Mouse (Mus musculus) hindbrain, embryonic 15.5 days (tissue): ENCODE measurements at regions not wholly inside any gene's neighbourhood (a gene's known extent, or its start where the extent isn't known, plus 50 kb on each side); places are given as distances from the start of the nearest gene placed in this dataset.

Experiments used
- ATAC-seq: fragments of 200-750 bp; cut with Nextera tagmentation; 2 replicates; pipeline ENCODE4 v1.8.0; 2017; ENCODE audit warnings: low read depth, moderate number of reproducible peaks, moderate TSS enrichment; ENCODE audit not compliant: low FRiP score
- H3K27ac ChIP-seq: fragments of 300-500 bp; sonication (generic); replicated peaks from 2 replicates; pipeline ENCODE4 v1.5.1; 2015; ENCODE audit warnings: mild to moderate bottlenecking, inconsistent platforms
- H3K27me3 ChIP-seq: fragments of 300-500 bp; sonication (generic); 2 replicates; pipeline ENCODE4 v1.6.1; 2015; ENCODE audit warnings: control low read depth, inconsistent platforms
- H3K36me3 ChIP-seq: fragments of 300-500 bp; sonication (generic); 2 replicates; pipeline ENCODE4 v1.6.1; 2015; ENCODE audit warnings: control low read depth, inconsistent platforms
- H3K4me1 ChIP-seq: fragments of 300-500 bp; sonication (generic); replicated peaks from 2 replicates; pipeline ENCODE4 v1.6.1; 2015; ENCODE audit warnings: control low read depth, inconsistent platforms
- H3K4me2 ChIP-seq: fragments of 300-500 bp; sonication (generic); 2 replicates; pipeline ENCODE4 v1.6.1; 2015; ENCODE audit warnings: moderate library complexity, mild to moderate bottlenecking, inconsistent platforms
- H3K4me3 ChIP-seq: fragments of 300-500 bp; sonication (generic); 2 replicates; pipeline ENCODE4 v1.5.1; 2015; ENCODE audit warnings: mild to moderate bottlenecking, inconsistent platforms
- H3K9ac ChIP-seq: fragments of 300-500 bp; sonication (generic); 2 replicates; pipeline ENCODE4 v1.6.1; 2015; ENCODE audit warnings: inconsistent platforms
- H3K9me3 ChIP-seq: fragments of 300-500 bp; sonication (generic); 2 replicates; pipeline ENCODE4 v1.6.1; 2016; ENCODE audit warnings: control low read depth, inconsistent platforms
- WGBS: fragments of 180-500 bp; shearing (Covaris S2); methylation state at CpG from one replicate; pipeline ENCODE4 v1.1.7; 2015; 5-methylcytosine and 5-hydroxymethylcytosine counted together

- H3K4me3 ChIP-seq = no peak overlapping the region
- no peak overlapping the region for H3K9ac ChIP-seq
- no peak overlapping the region for H3K27ac ChIP-seq
- no peaks in the 10 kb centered on the region for H3K4me1 ChIP-seq
- H3K4me2 ChIP-seq = peak overlapping the region; percentile 21
- WGBS = 69% methylated on average over 8 of the region's 9 CpGs
- no peaks in the 10 kb centered on the region for H3K9me3 ChIP-seq
- H3K36me3 ChIP-seq = no peaks in the 10 kb centered on the region
- no peaks in the 10 kb centered on the region for H3K27me3 ChIP-seq
- no peak for ATAC-seq
Measured at GRCm38 (mm10) chr2:80870046-80870445, 253.0 kb downstream of the Nup35 start.

- 79% methylated on average over 6 of the region's 6 CpGs for WGBS
- no peaks in the 10 kb centered on the region for H3K27me3 ChIP-seq
- no peak overlapping the region for H3K9ac ChIP-seq
- H3K9me3 ChIP-seq = no peaks in the 10 kb centered on the region
- H3K4me2 ChIP-seq = peak overlapping the region; percentile 21
- no peaks in the 10 kb centered on the region for H3K36me3 ChIP-seq
- ATAC-seq = no peak
- H3K27ac ChIP-seq = no peak overlapping the region
- no peaks in the 10 kb centered on the region for H3K4me1 ChIP-seq
- no peak overlapping the region for H3K4me3 ChIP-seq
Measured at GRCm38 (mm10) chr2:80870458-80870857, 253.4 kb downstream of the Nup35 start.

- Histone ChIP-seq H3K36me3 (no peaks in the 10 kb centered on the region), H3K4me1 (no peaks in the 10 kb centered on the region), H3K27ac (no peak overlapping the region), H3K9me3 (no peaks in the 10 kb centered on the region), H3K9ac (no peak overlapping the region), H3K4me3 (no peak overlapping the region), H3K27me3 (no peaks in the 10 kb centered on the region), H3K4me2 (no peak overlapping the region)
- WGBS = 91% methylated on average over 6 of the region's 6 CpGs
- no peak for ATAC-seq
Measured at GRCm38 (mm10) chr2:80871356-80871755, 254.3 kb downstream of the Nup35 start.

GRCm38 (mm10) chr2:80878437-80878836 lies 261.4 kb downstream of the Nup35 start:
- no peak overlapping the region for H3K4me2 ChIP-seq
- H3K4me1 ChIP-seq = no peaks in the 10 kb centered on the region
- no peak overlapping the region for H3K9ac ChIP-seq
- H3K9me3 ChIP-seq = no peaks in the 10 kb centered on the region
- no peaks in the 10 kb centered on the region for H3K27me3 ChIP-seq
- ATAC-seq = no peak
- no peak overlapping the region for H3K27ac ChIP-seq
- no peaks in the 10 kb centered on the region for H3K36me3 ChIP-seq
- H3K4me3 ChIP-seq = no peak overlapping the region
- 95% methylated on average over 2 of the region's 2 CpGs for WGBS

DNA sequence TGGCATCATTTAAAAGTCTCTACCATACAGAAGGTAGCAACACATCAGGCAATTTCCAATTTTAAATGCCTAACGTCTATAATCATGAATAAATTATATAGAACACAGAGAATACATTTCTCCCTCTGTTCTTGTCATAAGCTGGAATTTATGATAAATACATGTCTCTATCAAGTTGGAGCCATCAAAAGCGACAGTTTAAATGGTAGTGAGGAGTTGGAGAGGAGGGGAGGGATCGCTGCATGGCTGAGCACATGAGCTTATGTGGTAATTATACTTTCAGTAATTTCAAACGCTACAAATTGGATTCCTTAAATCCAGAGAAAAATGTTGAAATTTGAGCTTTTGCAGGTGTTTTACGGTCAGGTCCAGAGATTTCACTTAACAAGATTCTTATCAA lies 267.2 kb downstream of the Nup35 start:
- no peak overlapping the region for H3K9ac ChIP-seq
- ATAC-seq = no peak
- no peak overlapping the region for H3K4me3 ChIP-seq
- no peaks in the 10 kb centered on the region for H3K27me3 ChIP-seq
- no peak overlapping the region for H3K27ac ChIP-seq
- WGBS = 88% methylated on average over 5 of the region's 5 CpGs
- H3K9me3 ChIP-seq = no peaks in the 10 kb centered on the region
- H3K36me3 ChIP-seq = no peaks in the 10 kb centered on the region
- H3K4me2 ChIP-seq = no peak overlapping the region
- H3K4me1 ChIP-seq = no peaks in the 10 kb centered on the region

GRCm38 (mm10) chr2:80902050-80902449 lies 285.0 kb downstream of the Nup35 start:
- H3K27ac ChIP-seq = no peak overlapping the region
- H3K27me3 ChIP-seq = no peaks in the 10 kb centered on the region
- H3K9ac ChIP-seq = no peak overlapping the region
- WGBS = 23% methylated on average over 3 of the region's 3 CpGs
- no peak overlapping the region for H3K4me2 ChIP-seq
- no peak for ATAC-seq
- no peaks in the 10 kb centered on the region for H3K4me1 ChIP-seq
- no peak overlapping the region for H3K4me3 ChIP-seq
- no peaks in the 10 kb centered on the region for H3K9me3 ChIP-seq
- H3K36me3 ChIP-seq = no peaks in the 10 kb centered on the region

GRCm38 (mm10) chr2:80913478-80913877 lies 296.4 kb downstream of the Nup35 start:
- no peak for ATAC-seq
- Histone ChIP-seq H3K9ac (no peak overlapping the region), H3K4me1 (no peaks in the 10 kb centered on the region), H3K27ac (no peak overlapping the region), H3K9me3 (no peaks in the 10 kb centered on the region), H3K36me3 (no peaks in the 10 kb centered on the region), H3K27me3 (no peaks in the 10 kb centered on the region), H3K4me2 (no peak overlapping the region), H3K4me3 (no peak overlapping the region)
- WGBS = 99% methylated on average over 2 of the region's 2 CpGs

GRCm38 (mm10) chr2:80945521-80945920 lies 328.5 kb downstream of the Nup35 start:
- Histone ChIP-seq H3K4me2 (no peak overlapping the region), H3K4me3 (no peak overlapping the region), H3K4me1 (no peaks in the 10 kb centered on the region), H3K9me3 (no peaks in the 10 kb centered on the region), H3K9ac (no peak overlapping the region), H3K36me3 (no peaks in the 10 kb centered on the region), H3K27ac (no peak overlapping the region), H3K27me3 (no peaks in the 10 kb centered on the region)
- no peak for ATAC-seq
- 73% methylated on average over 3 of the region's 3 CpGs for WGBS

GRCm38 (mm10) chr2:80966766-80967165 lies 349.7 kb downstream of the Nup35 start:
- no peaks in the 10 kb centered on the region for H3K4me1 ChIP-seq
- H3K9me3 ChIP-seq = no peaks in the 10 kb centered on the region
- 84% methylated on average over 5 of the region's 5 CpGs for WGBS
- no peak overlapping the region for H3K27ac ChIP-seq
- H3K27me3 ChIP-seq = no peaks in the 10 kb centered on the region
- H3K9ac ChIP-seq = no peak overlapping the region
- no peaks in the 10 kb centered on the region for H3K36me3 ChIP-seq
- ATAC-seq = no peak
- H3K4me2 ChIP-seq = no peak overlapping the region
- H3K4me3 ChIP-seq = no peak overlapping the region

GRCm38 (mm10) chr2:80967260-80967659 lies 350.2 kb downstream of the Nup35 start:
- no peak for ATAC-seq
- H3K4me1 ChIP-seq = no peaks in the 10 kb centered on the region
- H3K27ac ChIP-seq = no peak overlapping the region
- no peak overlapping the region for H3K4me2 ChIP-seq
- no peaks in the 10 kb centered on the region for H3K9me3 ChIP-seq
- H3K4me3 ChIP-seq = no peak overlapping the region
- H3K36me3 ChIP-seq = no peaks in the 10 kb centered on the region
- no peak overlapping the region for H3K9ac ChIP-seq
- no peaks in the 10 kb centered on the region for H3K27me3 ChIP-seq
- 72% methylated on average over 11 of the region's 11 CpGs for WGBS

DNA sequence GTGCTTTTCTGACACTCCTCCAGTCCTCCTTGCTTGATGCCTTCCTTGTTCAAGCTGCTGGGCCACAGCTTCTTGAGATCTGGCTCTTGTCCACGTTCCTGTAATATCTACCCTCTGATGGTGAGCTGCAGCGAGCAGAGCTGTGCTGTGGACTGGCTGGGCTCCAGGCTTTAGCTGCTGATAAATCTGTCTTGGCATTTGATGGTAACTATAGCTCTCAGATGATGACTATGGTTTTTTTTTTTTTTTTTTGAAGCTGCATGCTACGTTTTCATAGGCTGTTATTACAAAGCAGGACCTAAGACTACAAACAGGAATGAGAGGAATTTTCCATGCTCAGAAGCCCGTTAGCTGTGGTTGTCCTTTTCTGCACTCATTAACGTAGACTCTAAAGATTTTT lies 352.3 kb downstream of the Nup35 start:
- Histone ChIP-seq H3K4me1 (no peaks in the 10 kb centered on the region), H3K27ac (no peak overlapping the region), H3K36me3 (no peaks in the 10 kb centered on the region), H3K9ac (no peak overlapping the region), H3K4me2 (no peak overlapping the region), H3K9me3 (no peaks in the 10 kb centered on the region), H3K4me3 (no peak overlapping the region), H3K27me3 (no peaks in the 10 kb centered on the region)
- ATAC-seq = peak; percentile 65; the same call in 1 of the 2 replicates
- 65% methylated on average over 5 of the region's 5 CpGs for WGBS

DNA sequence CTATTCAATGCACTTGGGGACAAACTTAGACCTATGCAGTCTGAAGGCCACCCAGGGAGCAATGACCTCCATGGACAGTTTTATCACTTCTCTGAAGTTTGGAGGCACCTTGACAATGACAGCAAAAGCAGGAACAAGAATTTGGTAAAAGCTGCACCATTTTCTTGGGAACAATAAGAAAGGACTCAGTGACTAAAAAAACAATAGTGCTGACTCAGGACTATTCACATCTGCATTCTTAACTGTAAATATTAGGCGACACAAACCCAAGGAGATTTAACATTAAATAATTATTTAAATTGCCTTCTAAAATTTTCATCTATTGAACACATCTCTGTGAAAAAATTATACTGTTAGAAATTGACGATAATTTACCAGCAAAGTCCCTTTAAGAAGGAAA lies 356.2 kb downstream of the Nup35 start:
- no peak overlapping the region for H3K27ac ChIP-seq
- no peaks in the 10 kb centered on the region for H3K27me3 ChIP-seq
- H3K4me2 ChIP-seq = no peak overlapping the region
- no peaks in the 10 kb centered on the region for H3K9me3 ChIP-seq
- no peaks in the 10 kb centered on the region for H3K4me1 ChIP-seq
- H3K4me3 ChIP-seq = no peak overlapping the region
- no peak overlapping the region for H3K9ac ChIP-seq
- WGBS = 94% methylated on average over 2 of the region's 2 CpGs
- ATAC-seq = no peak
- no peaks in the 10 kb centered on the region for H3K36me3 ChIP-seq

DNA sequence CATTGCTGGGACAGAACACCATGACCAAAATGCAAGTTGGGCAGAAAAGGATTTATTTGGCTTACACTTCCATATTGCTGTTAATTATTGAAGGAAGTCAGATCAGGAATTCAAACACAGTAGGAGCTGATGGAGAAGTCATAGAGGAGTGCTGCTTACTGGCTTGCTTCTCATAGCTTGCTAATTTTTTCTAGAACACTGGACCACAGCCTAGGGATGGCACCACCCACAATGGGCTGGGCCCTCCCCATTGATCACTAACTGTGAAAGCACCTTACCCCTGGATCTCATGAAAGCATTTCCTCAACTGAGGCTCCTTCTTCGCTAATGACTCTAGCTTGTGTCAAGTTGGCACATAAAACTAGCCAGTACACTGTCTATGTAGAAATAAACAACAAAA lies 381.3 kb downstream of the Nup35 start:
- H3K27me3 ChIP-seq = no peaks in the 10 kb centered on the region
- no peak overlapping the region for H3K4me3 ChIP-seq
- 98% methylated on average over 1 of the region's 1 CpGs for WGBS
- no peak overlapping the region for H3K27ac ChIP-seq
- no peak overlapping the region for H3K9ac ChIP-seq
- H3K9me3 ChIP-seq = no peaks in the 10 kb centered on the region
- H3K36me3 ChIP-seq = no peaks in the 10 kb centered on the region
- no peaks in the 10 kb centered on the region for H3K4me1 ChIP-seq
- no peak for ATAC-seq
- H3K4me2 ChIP-seq = no peak overlapping the region
